Mouse (Mus musculus) cerebellum, adult 2 months (tissue): ENCODE data around the gene Tmem208.

Source experiments
- CTCF ChIP-seq: fragments of 200-500 bp; IDR thresholded peaks from 2 replicates; pipeline ENCODE4 v1.5.1; 2011; ENCODE audit warnings: low read depth, mild to moderate bottlenecking, control low read depth, low read length, moderate library complexity, borderline replicate concordance; ENCODE audit not compliant: insufficient read depth
- POLR2A ChIP-seq: fragments of 200-500 bp; IDR thresholded peaks from 2 replicates; pipeline ENCODE4 v1.6.1; 2011; ENCODE audit warnings: low read length, control low read depth, borderline replicate concordance; ENCODE audit not compliant: insufficient read depth

DNA sequence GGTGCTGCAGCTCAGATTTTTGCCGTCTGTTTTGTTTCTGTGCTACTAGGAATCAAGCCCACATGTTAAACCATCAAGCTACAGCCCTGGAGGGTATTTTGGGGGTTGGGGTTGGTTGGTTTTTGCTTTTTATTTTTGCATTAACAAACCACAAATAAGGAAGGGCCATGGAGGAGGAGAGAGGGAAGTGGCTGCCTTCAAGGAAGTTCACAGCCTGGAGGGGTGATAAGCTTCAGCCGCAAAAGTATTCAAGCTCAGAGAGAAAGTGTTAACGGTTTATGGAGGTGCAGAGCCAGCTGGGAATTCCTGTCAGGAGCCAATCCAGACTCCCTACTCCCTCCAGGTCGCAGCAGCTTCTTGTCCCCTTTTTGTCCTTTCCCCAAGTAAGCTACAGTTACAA lies 12.8 kb downstream of the Tmem208 start:
- no peak for TF ChIP-seq POLR2A
- no peak for TF ChIP-seq CTCF
